Mouse (Mus musculus) adrenal gland, postnatal 36 days (tissue): ENCODE results near the gene Gm44965. TPM values are rescaled to one million over a fixed set of nuclear protein-coding genes. Genes with fewer than 3 reads are reported as not detected.
"Not testable (repeated sequence)": the region's sequence is repeated elsewhere in the genome, so short reads cannot be mapped to it uniquely, and the experiment has no call there.

Experiments
- DNase-seq, 2 experiments: peaks; one replicate each; pipeline ENCODE4 v3.0.0; 2021; ENCODE audit warnings: mixed read lengths in 1 of 2
- total RNA-seq, 2 experiments: library from RNA; stranded (reverse); gene quantifications; 2 replicates each; pipeline ENCODE4 v1.2.3; 2021

The Gm44965 gene
- total RNA-seq, 2 experiments from 2014 or later = not detected

GRCm38 (mm10) chr6:48579215-48579648, 14.5 kb upstream of the Gm44965 start:
- peak; percentile 55 to 61 for DNase-seq

GRCm38 (mm10) chr6:48581257-48581656, 12.5 kb upstream of the Gm44965 start:
- no peak for DNase-seq

DNA sequence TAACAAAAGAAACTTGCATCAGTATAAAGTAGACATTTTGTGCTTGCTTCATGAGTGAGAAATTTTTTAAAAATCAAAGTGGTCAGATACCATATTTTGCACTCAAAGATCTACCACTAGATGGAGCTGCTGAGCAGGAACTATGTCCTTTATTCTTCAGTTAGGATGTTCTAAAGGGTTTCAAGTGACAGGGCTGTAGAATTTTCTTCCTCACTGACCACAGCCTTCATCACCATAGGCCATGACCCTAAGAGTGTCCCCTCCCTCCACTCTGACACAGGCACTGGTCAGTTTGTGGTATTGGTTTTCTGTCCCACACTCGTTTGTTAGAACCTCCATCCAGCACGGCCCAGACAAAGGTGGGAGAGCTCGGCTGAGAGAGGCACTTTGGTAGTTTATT, 11.7 kb upstream of the Gm44965 start:
- peak in 1 of 2 experiments; percentile 63 for DNase-seq

GRCm38 (mm10) chr6:48589194-48589750, 4.5 kb upstream of the Gm44965 start, which contains the start of gene Gm45021:
Gm45021 (plus strand) TSS chr6:48589610.
- no peak for DNase-seq

DNA sequence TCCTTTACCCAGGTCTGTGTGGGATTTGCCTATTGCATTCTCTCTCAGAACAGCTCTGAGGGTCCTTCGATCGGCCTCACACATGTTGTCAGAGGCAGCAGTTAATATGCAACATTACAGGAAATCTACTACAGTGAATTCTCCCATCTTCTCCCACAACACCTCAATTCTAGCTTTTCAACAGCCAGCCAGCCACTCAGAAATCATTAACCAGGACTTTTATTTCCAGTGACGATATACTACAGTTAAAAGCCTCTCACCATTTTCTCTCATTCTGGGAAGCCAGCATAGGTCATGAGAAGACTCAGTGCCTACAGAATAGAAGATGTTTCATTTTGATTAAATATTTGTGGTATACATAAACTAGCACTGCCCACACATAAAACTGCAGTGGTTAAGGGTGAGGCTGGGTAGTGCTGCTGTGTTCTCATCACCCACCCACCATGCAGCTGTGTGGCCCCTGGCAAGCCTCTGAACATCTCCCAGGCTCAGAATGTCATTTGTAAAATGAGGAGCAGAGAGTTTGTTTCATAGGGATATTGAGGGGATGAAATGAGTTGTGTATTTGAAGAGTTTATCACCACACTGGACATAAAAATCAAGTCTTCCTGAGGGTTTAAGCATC, 2.4 kb upstream of the Gm44965 start:
- no peak for DNase-seq

DNA sequence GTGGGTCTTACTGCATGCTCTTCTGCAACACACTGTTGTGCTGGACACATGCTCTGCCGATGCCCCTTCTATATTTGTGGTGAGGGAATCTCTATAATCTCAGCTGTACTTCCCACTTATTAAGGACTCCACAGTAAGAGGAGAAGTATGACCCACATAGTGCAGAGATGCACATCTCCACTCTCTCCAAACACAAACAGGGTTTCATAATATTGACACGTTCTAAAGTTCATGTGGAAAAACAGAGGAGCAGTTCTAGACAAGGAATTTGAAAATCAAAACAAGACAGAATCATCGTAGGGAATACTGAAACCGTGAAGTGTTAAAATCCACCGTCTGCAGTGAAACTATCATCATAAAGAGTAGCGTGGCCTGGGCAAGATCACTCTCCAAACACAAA, 1.9 kb upstream of the Gm44965 start:
- DNase-seq = no peak

DNA sequence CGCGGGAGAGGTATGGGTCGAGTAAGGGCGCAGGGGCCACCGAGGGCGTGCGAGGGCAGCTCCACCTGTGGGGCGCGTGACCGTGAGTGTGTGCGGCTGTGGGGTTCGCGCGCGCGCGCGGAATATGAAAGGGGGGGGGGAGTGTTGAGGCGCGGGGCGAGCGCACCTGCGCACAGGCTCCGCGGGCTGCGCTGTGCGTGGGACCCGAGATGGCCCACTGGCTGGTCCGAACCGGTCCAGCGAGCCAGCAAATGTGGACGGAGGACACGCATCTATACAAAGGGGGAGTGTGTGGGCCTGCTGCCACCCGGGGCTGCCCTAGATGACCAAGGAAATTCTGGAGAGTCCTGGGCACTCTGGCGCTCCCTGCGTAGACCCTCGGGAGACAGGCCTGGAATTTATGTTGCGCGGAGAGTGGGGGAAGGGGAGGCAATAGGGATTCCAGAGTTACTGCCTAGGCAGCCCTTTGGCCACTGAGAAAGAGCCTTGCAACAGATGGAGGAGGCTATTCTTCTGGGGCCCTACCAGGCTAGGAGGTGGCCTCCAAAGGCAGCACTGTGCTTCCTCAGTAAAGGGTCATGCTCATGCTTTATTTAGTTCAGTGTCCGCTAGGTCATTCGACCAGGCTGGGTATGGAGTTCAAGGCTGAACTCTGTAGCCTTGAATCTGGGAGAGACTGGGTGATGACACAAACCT, 450 bp downstream of the Gm44965 start:
- DNase-seq = peak; percentile 56 to 57

DNA sequence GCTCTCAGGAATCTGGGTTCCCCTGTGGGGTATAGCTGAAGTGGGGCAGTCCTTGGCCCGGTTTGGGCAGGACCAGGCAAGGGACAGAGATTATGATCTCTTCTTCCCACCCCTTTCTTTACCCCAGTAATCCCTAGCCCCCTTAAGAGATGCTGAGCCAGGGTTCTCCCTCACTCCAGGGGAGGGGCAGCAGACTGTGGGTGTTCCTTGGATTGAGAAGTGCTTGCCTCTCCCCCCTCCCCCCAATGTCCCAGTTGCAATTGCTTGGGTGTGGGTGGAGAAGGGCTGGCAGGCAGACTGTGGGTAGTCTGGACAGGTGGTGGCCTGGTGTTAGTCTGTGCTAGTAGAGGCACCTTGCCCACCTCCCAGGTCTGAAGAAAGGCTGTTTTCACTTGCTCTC, 1.5 kb downstream of the Gm44965 start:
- DNase-seq = peak in 1 of 2 experiments; percentile 45

GRCm38 (mm10) chr6:48596545-48597232, 2.9 kb downstream of the Gm44965 start:
- DNase-seq = no peak

DNA sequence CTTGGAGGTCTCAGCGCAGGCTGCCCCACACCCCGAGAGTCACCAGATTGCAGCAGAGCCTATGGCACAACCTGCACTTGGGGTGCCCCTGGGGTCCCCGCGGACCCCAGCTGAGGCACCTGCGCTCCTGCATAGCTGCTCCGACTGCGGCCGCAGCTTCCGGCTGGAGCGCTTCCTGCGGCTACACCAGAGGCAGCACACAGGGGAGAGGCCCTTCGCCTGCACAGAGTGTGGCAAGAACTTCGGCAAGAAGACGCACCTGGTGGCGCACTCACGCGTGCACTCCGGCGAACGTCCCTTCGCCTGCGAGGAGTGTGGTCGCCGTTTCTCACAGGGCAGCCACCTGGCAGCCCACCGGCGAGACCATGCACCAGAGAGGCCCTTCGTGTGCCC, 3.5 kb downstream of the Gm44965 start:
- no peak for DNase-seq

GRCm38 (mm10) chr6:48600594-48600993, 6.9 kb downstream of the Gm44965 start:
- no peak for DNase-seq

- DNase-seq = peak; percentile 98 to 99
Observed at GRCm38 (mm10) chr6:48601271-48602079, 7.7 kb downstream of the Gm44965 start, which contains the start of gene Zfp775. Zfp775 (plus strand) TSS chr6:48602063.

DNA sequence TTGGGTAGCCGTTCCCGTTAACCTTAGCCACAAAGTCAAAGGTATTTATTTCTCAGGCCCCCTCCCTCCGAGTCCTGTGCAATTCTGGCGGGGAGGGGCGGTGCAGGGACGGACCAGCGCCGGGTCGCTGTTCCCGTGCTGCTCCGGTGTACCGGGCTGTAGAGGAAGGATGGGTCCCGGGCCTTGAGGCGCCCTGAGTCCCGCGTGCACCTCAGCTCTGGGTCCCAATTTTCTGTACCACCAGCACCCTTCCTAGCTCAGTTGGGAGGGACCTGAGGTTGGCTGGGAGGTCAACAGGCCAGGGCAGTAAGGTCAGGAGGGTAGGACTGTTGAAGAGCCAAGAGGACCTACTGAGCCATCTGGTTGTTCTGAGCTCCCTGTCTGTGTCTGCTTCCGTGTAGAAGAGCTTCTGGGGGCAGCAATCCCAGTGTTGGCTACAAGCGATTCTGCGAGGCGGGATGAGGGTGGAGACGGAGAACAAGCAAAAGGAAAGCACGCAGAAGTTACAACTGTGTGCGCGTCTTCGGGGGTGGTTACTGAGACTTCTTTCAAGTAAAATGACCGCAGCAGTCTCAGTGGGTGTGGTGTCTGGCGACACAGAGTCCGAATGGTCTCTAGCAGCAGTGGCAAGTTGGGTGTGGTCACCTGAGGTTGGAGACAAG, 8.5 kb downstream of the Gm44965 start:
- peak; percentile 37 for DNase-seq

GRCm38 (mm10) chr6:48608124-48608523, 14.4 kb downstream of the Gm44965 start:
- DNase-seq = peak; percentile 64 to 77

- DNase-seq = no peak
Observed at GRCm38 (mm10) chr6:48609512-48609911, 15.8 kb downstream of the Gm44965 start.

GRCm38 (mm10) chr6:48610657-48611056, 16.9 kb downstream of the Gm44965 start:
- no peak for DNase-seq

DNA sequence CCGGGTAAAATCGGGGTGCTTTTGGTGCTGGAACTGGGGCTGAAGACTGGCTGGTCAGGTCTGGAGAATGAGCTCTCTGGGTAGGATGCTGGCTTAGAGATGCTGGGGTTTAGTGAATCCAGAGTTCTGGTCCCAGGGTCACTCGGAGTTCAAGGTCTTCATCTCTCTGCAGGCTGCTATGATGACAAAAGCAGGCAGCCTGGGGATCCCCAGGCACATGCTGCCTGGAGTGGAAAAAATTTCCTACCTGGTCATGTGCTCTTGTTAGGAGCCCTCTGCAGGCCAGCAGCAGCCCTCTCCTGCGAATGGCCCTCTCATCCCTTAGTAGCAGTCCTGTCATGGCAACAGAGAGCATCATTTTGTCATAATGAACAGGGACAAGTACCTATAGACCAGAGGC, 19.7 kb downstream of the Gm44965 start:
- DNase-seq = no peak

GRCm38 (mm10) chr6:48614756-48615155, 21.0 kb downstream of the Gm44965 start:
- no peak for DNase-seq

DNA sequence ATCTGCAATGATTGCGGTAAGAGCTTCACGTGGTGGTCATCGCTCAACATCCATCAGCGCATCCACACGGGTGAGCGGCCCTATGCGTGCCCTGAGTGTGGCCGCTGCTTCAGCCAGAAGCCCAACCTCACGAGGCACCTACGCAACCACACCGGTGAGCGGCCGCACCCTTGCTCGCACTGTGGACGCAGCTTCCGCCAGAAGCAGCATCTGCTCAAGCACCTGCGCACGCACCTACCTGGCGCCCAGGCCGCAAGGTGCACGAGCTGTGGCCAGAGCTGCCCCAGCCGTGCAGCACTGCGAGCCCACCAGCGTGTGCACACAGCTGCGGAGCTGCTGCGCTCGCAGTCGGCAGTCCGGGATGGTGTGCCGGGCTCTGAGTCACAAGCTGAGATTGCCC, 26.3 kb downstream of the Gm44965 start:
- no peak for DNase-seq

DNA sequence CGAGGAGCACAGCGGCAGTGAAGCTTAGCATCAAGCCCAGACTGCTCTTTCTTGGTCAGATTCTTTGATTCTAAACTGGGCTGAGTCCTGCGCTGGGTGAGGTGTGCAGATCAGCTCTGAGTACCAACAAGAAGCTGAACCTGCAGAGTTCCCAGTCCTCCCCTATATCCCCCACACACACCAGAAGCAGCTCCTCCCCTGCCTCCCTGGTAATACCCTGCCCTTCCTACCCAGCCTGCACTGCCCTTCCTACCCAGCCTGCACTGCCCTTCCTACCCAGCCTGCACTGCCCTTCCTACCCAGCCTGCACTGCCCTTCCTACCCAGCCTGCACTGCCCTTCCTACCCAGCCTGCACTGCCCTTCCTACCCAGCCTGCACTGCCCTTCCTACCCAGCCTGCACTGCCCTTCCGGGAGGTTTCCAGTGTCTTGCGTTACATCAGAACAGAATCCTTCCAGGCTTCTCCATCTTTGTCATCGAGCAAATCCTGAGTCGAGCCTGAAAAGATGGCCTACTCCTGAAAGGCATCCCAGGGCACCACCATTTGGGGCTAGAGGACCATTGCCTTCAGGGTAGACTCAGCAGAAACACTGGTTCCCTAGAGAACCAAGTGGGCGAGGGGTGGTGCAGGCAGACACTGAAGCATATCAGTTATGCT, 28.6 kb downstream of the Gm44965 start:
- DNase-seq = not testable (repeated sequence)

- DNase-seq = peak; percentile 63 to 75
Observed at GRCm38 (mm10) chr6:48623460-48623859, 29.7 kb downstream of the Gm44965 start.
